Mouse (Mus musculus): Measurements from ENCODE around the gene Rln3.
"Not testable (repeated sequence)": the region's sequence is repeated elsewhere in the genome, so short reads cannot be mapped to it uniquely, and the experiment has no call there.

The Rln3 gene

DNA sequence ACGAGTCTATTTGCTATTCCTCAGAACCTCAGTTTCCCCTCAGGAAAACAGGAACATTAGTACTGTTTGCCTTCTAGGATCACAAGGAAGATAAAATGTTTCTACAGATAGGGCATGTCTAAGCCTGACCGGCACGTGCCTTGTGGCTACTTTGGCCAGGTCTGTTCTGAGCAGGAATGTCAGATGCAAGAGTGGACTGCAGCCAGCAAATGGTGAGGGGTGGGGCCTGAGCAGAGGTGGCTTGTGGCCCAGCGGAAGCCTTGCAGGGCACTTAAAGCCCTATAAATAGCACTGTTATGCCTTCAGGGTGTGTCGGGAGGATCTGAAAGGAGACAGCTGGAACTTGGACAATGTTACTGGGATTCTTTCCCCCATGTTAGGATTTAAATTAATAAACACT is 21.7 kb downstream of the Rln3 start:
- no peak for DNase-seq (ENCODE audit: inconsistent age in 2 of 2, low spot score in 1 of 2)

DNA sequence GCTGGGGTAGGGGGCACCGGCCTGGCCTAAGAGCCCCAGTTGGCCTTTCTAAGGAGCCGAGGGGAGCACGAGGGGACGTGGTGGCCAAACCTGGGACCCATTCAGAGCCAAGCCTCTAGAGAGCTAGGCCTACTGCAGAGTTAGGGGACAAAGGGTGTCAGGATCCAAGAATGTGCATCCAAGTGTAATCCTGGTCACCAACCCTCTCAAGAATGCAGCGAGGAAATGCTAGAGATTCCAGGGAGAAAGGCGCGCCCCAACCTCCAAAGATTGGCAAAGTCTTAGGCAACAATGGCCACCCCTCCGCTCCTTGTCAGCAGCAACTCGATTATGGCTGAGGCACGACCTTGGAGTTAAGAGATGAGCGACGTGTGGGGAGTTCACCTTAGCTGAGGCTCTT is 23.2 kb downstream of the Rln3 start:
- DNase-seq (ENCODE audit: inconsistent age in 2 of 2, low spot score in 1 of 2) = no peak

DNA sequence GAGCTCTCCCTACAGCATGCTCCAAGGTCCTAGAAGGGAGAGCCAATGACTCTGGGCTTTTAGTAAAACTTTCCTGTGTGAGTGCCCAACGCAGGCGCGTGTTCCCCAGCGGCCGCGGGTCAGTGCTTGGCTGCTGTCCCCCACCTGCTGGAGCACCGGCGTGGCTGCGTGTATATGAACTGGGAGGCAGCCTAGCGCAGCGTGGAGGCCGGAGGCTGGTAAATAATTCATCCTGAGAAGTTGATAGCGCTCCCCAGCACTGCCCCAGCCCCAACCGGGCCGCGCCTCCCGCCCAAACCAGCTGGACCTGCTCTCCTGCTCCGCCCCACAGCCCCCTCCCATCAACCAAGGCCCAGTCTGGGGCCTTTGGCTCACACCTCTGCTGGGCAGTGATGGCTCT is 23.7 kb downstream of the Rln3 start, which contains the start of gene Palm3:
Gene Palm3 (plus strand): TSS at position 376 of the 400 bp plus-strand sequence.
- DNase-seq (ENCODE audit: inconsistent age in 2 of 2, low spot score in 1 of 2) = no peak

DNA sequence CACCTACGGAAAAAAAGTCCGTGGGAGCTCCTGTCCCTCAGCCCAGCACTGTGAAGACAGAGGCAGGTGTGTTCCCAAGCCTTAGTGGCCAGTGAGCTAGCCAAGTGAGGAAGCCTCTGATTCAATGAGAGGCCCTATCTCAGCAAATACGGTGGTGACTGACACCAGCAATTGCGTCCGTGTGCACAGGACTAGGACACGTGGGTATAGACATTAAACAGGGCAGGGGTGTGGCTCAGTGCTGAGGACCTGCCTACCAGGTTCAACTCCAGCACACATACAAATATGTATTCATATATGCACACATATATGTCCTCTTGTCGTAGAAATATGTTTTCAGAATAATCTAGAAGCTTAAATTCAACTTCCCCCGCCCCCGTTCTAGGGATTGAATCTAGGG is 25.1 kb downstream of the Rln3 start:
- no peak for DNase-seq (ENCODE audit: inconsistent age in 2 of 2, low spot score in 1 of 2)

DNA sequence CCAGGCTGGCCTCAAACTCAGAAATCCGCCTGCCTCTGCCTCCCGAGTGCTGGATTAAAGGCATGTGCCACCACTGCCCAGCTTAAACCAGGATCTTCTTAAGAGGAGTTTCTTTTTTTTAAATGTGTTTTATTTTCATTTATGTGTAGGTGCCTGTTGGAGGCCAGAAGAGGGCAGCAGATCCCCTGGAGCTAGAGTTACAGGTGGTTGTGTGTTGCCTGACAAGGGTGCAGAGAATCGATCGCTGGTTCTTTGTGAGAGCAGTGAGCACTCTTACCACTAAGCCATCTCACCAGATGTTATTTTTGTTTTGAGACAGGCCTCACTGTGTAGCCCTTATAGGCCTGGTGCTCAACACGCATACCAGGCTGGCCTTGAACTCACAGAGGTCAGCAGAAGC is 29.0 kb downstream of the Rln3 start:
- DNase-seq (ENCODE audit: inconsistent age in 2 of 2, low spot score in 1 of 2) = no peak

DNA sequence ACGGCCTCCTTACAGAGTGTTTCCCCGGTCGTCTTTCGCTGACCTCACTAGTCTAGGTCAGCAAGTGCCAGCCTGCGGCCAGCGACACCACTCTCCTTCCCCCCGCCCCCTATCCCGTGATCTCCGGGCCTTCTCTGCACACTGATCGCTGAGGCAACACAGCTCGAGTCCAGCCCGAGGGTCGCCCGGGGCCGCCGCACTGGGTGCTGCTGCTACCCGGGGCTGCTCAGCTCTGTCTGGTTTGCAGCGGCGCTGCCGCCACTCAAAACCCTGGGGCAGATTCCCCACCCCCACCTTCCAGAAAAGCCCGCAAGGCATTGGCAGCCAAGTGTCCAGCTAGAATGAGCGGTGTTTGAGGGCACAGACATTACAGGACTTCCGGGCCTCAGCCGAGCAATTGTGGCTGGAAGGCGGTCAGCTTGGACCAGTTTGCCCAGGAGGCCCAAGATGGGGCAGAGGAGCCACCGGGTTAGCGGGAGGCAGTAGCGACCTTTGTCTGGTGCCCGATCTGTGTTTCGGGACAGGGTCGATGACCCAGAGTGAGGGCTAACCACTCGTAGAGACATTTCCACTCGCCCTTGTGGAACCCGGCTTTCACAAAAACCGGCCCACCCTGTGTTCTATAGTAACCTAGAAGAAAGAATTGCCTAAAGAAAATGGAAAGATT is 32.2 kb downstream of the Rln3 start:
- DNase-seq (ENCODE audit: inconsistent age in 2 of 2, low spot score in 1 of 2) = no peak

DNA sequence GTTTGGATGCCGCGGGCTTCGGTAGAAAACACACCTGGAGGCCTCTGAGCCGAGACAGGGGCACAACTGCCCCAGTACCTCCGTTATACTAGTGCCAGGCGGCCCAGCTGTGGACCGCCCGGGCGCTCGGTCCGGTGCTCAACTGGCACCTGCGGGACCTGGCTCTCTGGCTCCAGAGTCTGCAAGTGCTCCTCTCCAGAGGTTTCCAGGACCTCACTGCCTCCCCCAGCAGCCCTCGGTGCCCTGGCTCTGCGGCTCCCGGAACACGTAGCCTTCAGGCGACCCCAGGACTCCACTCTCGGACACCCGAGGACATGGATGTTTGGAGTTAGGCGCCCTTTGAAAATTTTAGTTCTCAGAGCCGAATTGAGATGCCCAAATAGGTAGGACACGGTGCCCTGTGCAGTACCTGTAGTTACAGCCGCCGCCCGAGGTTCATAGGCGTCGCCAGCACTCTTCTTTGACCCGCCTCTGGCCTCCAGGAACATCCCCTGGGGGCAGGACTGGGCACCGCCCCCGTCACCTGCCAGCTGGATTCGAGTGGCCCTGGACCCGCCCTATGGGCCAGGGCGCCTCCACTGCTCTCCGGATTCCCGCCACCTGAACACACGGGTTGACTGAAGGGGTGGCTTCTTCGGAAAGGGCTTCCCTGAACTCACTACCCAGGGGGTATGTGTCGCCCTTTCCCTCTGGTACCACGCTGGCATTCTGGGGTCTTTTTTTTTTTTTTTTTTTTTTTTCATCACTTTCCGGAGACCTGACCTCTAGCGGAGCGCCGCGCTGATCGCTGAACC is 32.9 kb downstream of the Rln3 start, which contains the start of gene 2210011C24Rik:
Gene 2210011C24Rik (minus strand): TSS at position 467 of the 794 bp plus-strand sequence.
- peak in 1 of 2 experiments; percentile 55 for DNase-seq (ENCODE audit: inconsistent age in 2 of 2, low spot score in 1 of 2)

DNA sequence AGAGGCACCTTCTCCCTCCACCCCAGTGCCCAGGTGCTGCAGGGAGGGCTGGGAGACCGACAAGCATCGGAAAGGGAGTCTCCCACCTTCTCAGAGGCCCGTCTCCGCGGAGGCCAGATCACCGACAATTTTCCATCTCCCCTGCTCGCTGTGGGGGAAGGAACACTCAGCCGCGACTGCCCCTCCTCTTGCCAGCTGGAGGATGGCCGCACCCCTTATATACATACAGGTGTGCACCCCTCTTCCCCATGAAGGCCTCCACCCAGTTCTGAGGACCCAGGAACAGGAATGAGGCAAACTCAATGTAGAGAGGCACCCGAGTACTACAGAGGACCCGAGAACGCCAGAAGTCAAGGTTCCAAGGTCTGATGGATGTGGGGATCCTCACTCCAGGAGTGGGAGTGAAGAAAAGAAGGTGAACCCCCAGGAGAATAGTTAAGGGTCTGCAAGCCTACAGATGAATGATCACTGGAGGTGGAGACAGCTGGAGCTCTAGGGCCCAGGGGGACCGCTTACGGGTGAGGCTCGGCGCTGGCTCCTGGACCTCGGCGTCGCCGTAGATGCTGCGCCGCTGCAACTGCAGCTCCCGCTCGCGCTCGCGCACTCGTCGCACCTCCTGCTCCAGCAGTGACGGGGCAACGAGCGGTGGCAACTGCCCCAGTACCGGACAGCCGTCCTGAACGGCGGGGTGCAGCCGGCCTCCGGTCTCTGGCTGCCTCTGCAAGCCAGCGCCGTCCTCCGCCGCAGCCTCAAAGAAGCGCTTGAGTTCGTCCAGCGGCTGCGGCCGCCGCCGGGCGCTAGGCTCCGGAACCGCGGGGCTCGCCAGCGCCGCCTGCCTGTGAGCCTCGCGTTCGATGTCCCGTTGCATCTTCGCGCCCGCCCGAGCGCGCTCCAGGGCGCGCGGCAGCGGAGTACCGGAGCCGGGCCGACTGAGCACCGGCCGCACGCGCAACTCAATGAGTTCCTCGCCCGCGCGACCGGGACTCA is 33.9 kb downstream of the Rln3 start:
- peak; percentile 79 to 93 for DNase-seq (ENCODE audit: inconsistent age in 2 of 2, low spot score in 1 of 2)

DNA sequence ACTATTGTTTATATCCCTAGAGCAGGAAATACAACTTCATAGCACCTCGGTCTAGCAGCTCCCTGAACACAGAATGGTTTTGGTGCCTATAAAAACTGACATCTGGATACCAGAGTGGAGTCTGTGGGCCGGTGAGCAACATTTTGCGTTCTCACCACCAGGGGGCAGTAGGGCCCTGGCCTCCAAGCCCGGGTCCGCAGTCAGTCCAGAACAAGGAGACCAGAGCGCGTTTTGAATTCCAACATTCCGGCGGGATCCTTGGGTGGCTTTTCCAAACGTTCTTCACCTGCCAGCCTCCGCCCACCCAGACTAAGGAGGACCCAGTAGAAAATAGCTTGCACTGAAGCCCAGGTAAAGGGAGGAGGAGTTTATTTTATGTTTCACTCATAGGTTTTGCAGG is 34.9 kb downstream of the Rln3 start:
- DNase-seq (ENCODE audit: inconsistent age in 2 of 2, low spot score in 1 of 2) = peak; percentile 88 to 96

DNA sequence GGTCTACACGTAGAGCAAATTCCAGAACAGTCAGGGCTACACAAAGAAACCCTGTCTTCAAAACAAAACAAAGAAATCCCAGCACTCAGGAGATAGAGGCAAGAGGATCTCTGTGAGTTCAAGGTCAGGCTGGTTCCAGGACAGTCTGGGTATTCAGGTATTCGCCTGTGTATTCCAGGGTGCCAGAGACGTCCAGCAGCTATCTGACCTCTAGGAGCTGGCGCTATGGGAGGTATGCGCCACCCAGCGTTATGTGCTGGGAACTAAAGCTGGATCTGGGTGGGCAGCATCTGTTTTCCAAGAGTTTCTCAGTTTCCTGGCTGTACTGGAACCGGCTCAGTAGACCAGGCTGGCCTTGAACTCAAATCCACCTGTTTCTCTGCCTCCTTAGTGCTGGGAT is 36.4 kb downstream of the Rln3 start:
- peak in 1 of 2 experiments; percentile 49 for DNase-seq (ENCODE audit: inconsistent age in 2 of 2, low spot score in 1 of 2)

DNA sequence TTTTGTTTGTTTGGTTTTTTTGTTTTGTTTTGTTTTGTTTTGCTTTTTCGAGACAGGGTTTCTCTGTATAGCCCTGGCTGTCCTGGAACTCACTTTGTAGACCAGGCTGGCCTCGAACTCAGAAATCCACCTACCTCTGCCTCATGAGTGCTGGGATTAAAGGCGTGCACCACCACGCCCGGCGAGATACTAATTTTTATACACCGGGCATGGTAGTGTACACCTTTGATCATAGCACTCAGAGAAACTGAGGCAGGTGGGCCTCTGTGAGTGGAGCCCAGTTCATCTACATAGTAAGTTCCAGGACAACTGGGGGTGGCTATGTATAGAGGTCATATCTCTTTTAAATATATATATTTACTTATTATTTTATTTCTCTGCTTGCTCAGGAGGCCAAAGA is 39.3 kb downstream of the Rln3 start:
- not testable (repeated sequence) for DNase-seq (ENCODE audit: inconsistent age in 2 of 2, low spot score in 1 of 2)

DNA sequence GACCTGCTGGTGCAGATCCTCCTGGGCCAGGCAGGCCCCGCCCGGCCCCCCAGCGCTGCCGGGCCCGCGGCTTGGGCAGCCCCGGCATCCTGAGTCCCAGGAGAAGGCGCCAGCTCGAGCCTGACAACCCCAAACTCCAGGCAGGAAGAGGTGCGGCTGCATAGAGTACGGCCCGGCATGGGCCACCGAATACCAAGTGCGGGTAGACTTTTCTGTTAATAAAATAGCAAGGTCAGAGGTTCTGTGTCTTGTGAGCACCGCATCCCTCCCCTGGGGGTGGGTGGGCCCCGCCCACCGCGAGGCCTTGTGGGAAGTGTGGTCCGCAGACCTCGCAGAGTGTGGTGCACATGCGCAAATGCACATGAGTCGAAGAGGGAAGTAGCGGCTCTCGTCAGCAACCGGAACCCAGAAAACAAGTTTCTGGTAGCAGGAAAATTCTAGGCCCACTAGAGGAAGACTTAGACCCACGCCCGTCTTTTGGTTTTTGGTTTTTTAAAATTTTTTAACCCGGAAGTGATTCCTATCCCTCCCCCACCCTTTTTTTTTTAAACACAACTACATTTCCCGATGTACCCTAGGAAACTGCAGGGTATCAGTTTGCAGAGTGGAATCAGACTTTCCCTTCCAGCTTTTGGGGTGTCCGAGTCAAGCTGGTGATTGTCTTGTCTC is 40.1 kb downstream of the Rln3 start:
- DNase-seq (ENCODE audit: inconsistent age in 2 of 2, low spot score in 1 of 2) = peak; percentile 97 to 98

DNA sequence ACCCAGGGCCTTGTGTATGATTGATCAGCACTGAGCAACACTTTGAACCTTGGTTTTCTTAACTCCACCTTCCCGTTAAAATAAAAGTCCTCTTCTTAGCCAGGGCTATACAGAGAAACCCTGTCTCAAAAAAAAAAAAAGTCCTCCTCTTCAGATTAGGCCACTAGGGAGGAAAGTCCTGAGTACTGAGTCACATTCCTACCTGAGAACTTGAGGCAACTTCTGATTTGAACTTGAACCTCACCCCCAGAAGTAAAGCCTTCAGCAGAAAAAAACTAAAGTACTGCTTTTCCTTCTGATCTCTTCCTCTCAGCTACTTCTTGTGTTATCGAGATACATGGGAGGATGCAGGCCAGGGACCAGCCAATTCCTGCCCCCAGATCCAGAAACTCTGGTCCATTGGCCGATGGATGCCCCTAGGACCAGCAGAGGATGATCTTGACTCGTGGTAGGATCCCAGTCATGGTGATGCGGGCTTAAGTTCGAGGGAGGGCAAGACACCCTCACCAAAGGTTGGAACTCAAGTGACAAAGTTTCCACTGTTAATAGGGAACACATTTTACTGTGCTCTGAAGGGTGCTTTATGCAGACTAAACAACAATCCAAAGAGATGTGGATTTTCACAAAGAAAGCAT is 41.1 kb downstream of the Rln3 start:
- DNase-seq (ENCODE audit: inconsistent age in 2 of 2, low spot score in 1 of 2) = peak in 1 of 2 experiments; percentile 55

DNA sequence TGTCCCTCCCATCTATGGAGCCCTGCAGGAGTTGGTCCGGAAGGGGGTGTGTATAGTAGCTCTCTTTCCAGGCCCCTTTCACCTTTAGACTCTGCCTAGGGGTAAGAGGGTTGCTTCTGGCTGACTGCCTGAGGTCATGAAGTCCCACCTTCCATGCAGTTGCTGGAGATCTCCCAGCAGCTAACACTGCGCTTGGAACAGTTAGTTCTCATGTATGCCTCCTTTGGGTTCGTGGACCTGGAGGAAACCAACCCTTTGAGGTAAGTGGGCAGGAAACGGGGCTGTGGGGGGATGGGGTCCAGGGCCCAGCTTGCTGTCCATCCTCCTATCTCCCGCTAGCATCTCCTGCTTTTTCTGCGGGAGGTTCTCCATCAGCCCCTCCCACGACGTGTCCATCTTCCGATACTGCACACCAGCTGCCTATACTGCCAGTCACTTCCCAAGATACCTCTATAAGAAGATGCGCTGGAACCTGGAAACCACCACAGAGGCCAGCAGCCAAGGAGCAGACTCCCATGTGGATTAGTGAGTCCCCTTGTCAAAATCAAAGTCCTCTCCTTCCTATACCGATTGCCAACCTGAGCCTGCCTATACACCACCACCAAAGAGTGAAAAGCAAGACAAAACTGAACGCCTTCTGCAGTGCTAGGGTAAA is 41.7 kb downstream of the Rln3 start:
- peak in 1 of 2 experiments; percentile 28 for DNase-seq (ENCODE audit: inconsistent age in 2 of 2, low spot score in 1 of 2)

DNA sequence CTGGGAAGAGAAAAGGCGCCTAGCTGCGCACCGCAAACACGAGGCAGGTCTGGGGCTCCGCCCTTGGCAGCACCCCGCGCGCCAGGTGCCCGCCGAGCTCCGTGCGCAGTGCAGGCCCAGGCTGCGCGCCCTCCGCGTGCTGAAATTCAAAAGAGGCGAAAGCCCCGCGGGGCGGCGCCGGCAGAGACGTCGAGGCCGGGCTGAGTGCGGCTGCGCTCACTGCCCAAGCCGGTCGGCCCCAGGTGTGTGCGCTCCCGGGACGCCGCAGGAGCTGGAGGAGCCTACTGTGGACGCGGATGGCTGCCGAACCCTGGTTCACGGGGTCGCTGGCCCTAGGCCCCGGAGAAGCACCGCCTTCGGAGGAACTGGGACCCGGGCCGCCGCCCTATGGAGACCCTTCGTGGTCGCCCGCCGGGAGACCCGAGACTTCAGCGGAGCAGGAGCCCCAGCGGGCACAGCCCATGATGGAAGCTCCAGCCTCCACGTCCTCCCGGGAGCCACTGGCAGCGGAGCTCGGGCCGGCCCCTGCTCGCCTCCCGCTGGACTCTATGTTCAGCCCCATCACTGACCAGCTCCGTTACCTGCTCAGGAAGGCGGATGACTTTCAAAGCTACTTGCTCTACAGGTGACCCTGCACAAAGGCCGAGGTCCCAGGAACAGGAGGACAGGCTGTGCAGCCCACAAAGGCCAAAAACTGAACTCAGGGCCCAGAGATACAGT is 43.4 kb downstream of the Rln3 start, which contains the start of gene 1700067K01Rik:
Gene 1700067K01Rik (plus strand): TSS at position 222 of the 720 bp plus-strand sequence.
- DNase-seq (ENCODE audit: inconsistent age in 2 of 2, low spot score in 1 of 2) = peak in 1 of 2 experiments; percentile 31

DNA sequence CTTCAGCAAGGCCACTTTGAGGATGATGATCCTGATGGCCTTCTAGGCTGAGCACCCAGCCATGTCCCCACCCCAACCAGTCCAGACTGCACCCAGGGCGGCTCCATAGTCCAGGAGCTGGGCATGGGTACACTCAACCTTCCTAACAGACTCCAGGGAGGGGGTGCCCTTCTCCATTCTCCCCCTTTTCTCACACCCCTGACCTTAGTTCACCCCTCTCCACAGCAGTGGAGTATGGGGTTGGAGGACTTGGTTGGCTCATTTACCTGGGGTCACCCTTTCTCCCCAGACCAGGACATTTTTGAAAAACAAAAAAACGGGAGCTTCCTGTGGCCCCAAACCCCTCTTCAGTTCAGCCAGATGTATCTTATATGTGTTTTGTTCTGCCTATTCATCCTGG is 45.0 kb downstream of the Rln3 start:
- DNase-seq (ENCODE audit: inconsistent age in 2 of 2, low spot score in 1 of 2) = no peak

DNA sequence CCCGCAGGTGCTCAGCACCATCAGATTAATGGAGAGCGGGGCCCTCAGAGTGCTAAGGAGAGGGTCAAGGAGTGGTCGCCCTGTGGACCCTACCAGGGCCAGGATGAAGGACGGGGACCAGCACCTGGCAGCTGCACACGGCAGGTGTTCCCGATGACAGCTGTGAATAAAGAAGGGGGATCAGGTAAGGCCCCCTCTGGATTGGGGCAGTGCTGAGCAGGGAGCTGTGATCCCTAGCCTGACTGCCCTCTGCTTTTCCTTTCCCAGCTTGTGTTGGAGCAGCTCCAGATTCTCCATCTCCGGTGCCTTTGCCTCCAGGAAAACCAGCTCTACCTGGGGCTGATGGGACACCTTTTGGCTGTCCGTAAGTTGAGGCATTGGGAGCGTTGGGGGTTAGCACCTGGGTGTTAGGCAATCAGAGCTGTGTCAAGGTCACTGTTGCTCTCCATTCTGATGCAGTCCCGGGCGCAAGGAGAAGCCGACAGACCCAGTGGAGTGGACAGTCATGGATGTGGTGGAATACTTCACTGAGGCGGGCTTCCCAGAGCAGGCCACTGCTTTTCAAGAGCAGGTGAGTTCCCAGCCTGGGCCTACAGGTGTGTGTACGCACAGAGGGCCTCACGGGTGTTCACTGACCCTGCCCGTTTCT is 45.6 kb downstream of the Rln3 start:
- DNase-seq (ENCODE audit: inconsistent age in 2 of 2, low spot score in 1 of 2) = peak; percentile 45 to 69
